Mouse (Mus musculus) common myeloid progenitor, adult 5-6 weeks (primary cell): ENCODE measurements at regions not wholly inside any gene's neighbourhood (a gene's known extent, or its start where the extent isn't known, plus 50 kb on each side); places are given as distances from the start of the nearest gene placed in this dataset.

ENCODE experiments used
- ATAC-seq: replicated peaks from 2 replicates; pipeline ENCODE4 v1.8.0; 2016; ENCODE audit warnings: low read depth, mild to moderate bottlenecking, moderate TSS enrichment, inconsistent platforms; ENCODE audit not compliant: poor library complexity, severe bottlenecking

DNA sequence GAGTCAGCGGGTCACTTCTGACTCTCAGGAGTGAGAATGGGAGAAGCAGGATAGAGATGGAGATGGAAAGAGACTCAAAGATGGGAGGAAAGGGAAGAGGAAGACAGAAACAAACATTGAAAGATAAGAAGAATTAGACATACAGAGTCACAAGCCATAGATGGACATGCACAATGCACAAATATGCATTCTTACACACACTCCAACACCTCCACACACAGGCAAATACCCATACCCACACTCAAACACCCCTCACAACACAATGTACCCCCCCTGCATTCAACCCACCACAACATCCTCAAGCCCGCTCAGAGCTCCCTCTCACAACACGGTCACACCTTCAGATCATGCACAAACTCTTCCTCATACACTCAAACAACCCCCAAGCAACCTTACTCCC is 251.4 kb upstream of the Wscd1 start:
- no peak for ATAC-seq

DNA sequence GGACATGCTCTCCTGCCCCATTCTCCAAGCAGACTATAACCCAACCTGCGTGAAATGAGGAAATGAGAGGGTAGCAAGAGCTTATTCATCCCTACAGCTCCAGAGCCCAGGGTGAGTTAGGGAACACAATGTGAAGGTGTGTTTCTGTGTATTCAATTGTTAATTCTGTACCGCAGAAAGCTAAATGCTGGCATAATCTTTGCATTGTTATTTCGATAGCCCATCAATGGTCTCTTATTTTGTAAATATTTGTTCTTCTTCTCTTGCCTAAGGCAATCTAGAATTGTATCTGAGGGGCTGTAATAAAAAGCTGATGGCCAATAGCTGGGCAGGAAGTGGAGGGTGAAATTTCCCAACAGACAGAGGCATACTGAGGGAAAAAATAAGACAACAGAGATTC is 247.6 kb upstream of the Wscd1 start:
- no peak for ATAC-seq

DNA sequence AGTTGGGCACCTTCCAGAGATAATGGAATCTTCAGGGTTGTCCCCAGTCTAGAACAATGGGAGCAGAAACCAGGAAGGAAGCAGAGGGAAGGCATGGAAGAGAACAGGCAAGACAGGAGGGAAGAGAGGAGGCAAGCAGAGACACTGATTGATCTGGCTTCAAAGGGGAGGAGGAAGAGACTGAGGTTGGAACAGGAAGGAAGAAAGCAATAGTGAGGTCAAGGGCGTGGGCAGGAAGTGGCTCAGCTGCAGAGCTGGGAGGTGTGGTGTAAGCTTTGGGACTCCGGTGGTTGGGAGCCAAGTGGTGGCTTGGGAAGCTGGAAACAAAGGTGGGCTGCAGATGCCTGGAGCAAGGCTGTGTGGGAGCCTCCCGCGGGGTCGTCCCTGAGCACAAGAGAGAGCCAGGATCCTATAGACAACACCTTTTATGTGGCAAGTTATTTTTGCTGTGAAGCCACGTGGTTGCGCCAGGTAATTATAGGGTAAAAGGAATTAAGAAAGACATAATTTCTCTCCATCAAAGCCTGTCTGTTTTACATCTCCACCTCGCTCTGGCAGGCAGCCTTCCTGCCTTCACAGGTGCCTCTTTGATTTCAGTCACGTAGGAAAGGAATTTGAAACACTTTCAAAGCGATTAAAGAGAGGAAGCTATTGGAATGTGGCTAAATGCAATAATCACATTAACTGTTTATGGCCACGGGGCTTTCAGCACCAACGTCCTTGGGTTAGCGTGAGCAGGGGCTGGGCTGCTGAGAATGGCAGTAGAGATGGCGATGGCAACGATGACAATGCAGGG is 237.3 kb upstream of the Wscd1 start:
- ATAC-seq, result no peak

DNA sequence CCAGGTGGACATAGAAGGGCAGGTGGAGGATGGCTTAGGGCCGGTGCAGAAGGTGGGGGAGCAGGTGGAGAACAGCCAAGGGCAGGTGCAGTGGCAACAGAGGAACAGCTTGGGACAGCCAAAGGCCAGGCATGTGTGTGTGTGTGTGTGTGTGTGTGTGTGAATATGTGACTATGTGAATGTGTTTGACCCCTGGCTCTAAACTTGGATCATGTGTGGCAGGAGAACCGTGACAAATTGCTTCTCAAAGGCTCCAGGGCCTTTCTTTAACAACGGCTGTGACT is 236.7 kb upstream of the Wscd1 start:
- ATAC-seq, result no peak

DNA sequence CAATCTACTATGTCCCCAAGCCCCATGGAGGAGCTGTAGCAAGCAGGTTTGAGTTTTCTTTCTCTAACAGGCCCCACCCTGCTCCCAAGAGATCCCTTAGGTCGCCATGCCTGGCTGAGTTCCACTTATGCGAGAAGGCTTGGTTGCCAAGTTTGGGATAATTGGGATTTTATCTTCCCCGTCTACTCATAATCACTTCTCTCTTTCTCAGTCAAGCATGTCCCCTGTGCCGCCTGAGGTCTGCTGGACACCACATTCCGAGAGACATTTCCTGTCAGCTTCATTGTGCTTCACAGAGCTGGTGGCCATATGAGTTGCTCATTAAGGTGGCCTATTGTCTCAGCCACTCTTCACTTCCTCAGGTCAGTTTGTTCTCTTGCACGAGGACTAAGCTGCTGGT is 234.5 kb upstream of the Wscd1 start:
- ATAC-seq, result no peak

DNA sequence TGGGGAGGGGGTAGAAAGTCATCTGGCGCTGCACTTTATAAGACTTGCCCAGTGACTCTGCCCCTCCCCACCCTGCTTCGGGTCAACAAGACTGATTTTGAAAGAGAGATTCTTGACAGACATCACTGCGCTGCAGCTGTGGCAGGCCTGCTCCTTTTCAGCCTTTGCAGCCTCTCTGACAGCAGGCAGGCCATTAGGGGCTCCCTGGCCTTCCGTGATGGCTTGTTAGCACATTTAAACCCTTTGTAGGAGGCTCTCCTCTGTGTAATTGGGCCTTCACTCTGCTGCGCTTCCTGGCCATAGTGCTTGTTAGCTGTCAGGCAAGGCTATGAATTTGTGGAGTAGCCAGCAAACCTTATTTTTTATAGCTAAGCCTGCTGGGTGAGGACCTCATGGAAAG is 232.3 kb upstream of the Wscd1 start:
- ATAC-seq, result no peak

DNA sequence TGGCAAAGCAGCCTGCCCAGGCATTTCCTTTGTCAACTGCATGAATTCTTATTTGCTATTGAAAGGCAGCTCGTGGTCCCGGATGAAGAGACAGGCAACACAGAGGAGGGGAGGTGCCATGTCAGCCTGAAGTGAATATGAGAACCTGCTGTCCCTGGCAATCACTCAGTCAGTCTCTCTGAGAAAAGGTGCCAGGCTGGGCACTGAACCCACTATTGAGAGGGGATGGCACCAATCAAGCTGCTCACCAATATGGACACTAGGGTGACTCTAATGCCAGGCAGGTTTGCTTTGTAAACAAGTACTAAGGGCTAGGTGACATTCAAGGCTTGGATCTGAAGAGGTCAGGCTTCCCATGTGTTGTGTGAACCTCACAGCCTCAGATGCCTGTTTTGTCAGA is 222.0 kb upstream of the Wscd1 start:
- ATAC-seq, result no peak

DNA sequence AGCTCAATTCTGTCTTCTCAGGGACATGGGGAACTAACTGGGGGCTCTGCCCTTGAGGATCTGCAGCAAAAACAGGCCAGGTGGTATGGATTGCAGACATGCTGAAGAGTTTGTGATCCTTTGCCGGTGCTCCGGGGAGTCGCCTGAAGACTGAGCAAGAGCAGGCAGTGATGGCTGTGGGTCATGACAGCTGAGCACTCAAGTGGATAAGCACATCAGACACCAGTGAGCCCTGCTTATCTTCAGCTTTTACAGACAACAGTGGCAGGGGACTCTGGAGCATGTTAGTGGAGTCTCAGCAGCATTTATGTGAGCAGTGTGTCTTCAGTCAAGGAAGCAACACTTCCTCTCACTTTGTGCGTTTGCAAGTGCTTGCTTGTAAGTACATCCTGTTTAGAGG is 221.1 kb upstream of the Wscd1 start:
- no peak for ATAC-seq

DNA sequence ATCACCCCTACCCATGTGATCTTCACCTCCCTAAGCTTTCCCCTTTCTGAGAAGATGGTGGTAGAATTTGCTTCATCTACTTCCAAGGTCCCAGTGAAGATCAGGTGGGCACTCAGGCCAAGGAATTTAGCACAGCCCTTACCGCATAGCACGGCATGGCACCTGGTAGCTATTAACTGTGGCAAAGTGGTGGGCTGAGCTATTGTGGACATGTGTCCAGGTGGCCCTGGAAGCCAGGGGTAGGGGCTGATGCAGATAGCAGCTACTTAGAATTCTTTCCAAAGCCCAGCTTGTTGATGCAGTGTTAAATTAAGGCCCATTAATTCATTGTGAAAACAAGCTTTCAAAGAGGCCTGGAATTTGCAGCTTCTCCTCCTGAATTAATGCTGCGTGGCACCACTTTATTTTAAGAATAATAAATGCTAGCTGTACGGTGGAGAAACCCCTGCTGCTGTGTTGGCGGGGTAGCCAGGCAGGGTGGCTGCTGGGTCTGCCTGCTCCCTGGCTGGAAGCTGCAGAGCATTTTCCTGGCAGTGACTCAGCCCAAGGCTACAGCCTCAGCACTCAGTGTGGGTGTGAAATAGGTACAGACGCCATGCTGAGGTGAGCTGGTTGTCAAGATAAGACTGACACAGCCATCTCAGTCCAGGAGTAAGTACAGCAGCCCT is 208.4 kb upstream of the Wscd1 start:
- ATAC-seq, result no peak

DNA sequence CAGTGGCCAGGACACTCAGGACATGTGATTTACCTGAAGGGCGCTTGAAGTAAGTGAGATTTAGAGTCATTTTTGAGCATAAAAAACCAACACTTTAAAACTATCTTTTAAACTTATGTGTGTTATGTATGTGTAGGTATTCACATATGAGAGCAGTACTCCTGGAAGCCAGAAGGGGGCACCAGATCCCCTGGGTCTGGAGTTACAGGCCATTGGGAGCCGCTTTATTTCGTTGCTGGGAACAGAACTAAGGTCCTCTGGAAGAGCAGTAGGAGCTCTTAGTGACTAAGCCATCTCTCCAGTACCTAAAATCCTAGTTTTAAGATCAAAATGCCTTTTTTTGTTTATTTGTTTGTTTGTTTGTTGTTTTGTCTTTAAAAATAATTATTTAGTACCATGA is 192.3 kb upstream of the Wscd1 start:
- no peak for ATAC-seq

DNA sequence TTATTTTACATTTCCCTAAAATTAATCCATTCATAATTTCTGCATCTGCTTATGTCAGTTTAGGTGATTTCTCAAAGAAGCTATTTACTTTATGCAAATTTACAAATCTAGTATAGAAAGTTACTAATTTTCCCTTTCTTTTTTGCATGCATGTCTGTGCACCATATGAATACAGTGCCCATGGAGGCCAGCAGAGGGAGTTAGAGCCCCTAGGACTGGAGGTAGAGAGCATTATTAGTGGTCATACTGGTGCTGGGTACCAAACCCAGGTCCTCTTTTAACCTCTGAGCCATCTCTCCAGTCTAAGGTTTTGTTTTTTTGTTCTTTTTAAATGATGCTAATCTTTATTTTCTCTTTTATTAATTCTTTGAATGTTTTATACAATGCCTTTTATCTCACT is 184.9 kb upstream of the Wscd1 start:
- ATAC-seq, result no peak

DNA sequence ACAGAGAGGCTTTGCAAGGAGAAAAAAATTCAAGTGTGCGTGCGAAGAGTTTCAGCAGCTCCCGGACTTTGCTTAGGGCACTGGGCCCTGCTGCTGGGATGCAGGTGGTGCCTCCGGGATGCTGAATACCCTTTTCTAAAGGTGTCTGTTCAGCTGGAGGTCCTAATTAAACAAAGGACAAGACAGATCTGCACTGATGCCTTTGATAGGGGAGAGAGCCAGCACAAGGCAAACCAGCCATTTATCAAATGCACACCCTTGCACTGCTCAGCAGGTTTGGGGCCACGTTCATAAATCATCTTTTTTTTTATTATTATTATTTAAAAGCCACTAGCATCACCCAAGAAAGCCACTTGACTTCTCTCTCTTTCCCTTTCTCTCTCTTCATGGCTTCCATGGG is 172.9 kb upstream of the Wscd1 start:
- ATAC-seq, result no peak

DNA sequence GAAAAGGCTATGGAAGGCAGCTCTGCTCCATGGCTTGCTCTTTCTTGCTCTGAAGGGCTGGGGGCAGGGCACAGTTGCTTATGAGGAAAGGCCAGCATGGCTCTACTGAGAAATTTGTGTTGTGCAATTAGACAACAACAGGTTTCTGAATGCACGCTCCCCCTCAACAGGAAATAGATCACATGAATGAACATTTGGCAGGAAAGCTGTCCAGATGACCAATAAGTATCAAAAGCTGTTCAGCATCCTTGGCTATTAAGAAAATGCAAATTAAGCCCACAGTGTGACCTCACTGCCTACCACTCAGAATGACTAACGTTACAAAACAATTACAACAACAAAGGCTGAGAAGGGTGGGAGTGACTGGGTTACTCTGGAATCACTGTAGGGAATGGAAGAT is 167.9 kb upstream of the Wscd1 start:
- ATAC-seq, result no peak

DNA sequence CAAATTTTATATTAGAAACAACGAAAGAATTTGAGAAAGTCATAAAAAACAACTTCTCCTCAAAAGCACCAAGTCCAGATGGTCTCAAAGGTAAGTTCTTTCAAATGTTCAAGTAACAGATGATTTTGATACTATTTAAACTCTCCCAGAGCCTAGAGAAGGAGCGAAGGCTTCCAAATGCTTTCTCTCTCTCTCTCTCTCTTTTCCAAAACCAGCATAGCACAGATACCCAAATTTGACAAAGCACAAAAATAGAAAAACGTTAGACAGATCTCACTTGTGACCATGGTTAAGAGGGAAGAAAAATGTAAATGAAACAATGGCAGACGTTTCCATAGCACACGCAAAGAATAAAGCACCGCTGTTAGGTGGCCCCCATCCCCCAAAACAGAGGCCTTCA is 158.7 kb upstream of the Wscd1 start:
- no peak for ATAC-seq

DNA sequence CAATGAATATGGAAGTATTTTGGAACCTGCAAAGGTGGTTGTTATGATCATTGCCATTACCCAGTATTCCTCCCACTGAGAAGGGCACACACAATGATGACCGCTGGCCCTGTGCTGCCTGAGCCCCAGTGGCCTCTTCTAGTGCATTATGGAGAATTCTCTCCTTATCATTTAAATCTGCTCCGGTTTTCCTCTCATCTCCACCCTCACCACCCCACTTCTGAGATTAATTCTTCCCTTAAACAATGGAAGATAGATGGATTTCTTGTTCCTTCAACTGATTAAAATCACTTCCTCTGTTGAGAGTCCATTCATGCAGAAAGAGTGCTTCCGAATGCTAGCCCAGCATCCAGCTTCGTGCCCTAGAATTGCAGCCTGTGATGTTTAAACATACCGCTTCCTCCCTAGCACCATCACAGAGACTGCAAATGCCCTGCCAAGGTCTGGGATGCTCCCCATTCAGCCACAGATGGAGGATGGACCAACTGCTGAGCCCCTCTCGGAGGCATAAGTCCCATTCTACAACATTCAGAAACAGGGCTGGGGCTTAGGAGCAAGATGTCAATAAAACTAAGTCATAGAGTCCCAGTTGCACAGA is 155.4 kb upstream of the Wscd1 start:
- no peak for ATAC-seq

DNA sequence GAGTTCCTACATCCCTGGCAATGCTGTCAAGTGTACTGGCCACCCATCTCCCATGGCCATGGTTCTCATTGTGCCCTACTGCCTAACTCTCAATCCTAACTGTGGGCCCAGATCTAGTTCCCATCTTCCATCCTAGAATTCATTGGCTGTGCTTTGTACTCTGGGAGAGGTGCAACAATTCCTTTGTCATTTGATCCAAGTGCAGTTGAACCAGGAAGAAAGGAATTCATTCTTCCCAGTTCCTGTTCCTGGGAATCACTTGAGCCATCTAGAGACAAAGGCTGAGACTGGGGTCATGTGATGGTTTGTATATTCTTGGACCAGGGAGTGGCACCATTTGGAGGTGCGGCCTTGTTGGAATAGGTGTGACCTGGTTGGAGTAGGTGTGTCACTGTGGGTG is 152.0 kb upstream of the Wscd1 start:
- no peak for ATAC-seq

DNA sequence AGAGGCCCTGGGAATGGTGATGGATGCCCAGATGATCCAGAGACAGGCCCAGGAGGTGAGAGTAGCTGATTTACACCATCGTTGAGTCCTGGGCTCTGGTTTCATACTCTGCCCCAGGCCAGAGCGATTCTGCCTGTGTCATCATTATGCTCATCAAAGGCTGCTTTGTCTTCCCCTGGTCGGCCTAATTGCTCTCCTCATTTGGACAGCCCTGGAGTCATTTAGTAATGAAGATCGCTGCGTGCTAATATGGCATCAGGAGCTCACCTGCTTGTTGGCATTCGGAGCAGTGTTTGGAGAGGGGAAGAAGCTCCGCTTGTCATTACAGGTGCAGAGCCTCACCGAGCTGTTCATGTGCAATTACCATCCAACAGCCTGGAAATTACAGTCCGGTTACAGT is 138.9 kb upstream of the Wscd1 start:
- ATAC-seq, result no peak

DNA sequence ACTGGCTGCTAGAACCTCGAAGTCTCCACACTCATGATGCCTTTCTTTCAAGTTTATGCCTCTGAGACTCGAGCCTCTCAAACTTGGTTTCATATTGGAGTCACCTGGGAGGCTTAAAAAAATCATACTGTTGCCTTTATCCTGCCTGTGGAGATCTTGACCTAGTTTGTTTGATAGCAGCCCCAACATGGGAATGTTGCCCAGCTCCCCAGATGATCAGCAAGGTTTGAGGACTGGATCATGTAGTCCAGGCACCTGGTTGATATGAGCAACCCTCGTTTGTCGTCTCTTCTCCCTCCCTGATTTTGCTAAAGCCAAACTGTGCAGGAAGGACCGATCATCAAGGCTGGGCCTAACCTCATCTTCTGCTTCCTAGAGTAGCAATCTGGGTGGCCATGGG is 134.2 kb upstream of the Wscd1 start:
- no peak for ATAC-seq

DNA sequence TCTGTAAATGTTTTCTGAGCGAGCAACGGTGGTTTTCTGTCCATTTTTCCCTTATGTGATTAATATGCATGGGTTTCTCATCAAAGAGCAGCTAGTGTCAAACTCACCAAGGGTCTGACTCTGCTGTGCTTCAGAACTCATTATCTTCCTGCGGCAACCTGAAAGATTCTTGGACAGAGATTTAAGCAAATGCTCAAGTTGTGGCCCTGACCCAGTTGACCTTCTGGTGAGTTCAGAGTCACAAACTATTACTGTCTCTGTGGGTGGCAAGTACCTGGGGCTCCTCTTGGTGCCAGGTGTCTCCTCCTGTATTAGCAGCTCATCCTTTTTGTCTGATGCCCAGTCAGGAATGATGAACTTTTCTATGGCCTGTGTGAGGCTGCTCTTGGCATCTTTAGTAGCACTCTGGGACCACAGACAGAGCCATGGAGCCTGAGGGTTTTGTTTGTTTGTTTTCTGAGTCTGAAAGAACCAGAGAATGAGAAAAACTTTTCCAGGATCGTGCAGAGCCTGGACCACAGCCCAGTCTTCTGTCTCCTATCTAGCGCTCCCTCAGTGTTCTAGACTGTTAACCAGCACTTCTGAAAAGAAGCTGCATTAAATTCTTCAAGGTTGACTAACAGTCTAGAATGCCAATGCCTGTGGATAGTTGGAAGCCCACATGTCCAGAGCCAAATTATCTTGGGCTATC is 124.1 kb upstream of the Wscd1 start:
- ATAC-seq, result no peak

DNA sequence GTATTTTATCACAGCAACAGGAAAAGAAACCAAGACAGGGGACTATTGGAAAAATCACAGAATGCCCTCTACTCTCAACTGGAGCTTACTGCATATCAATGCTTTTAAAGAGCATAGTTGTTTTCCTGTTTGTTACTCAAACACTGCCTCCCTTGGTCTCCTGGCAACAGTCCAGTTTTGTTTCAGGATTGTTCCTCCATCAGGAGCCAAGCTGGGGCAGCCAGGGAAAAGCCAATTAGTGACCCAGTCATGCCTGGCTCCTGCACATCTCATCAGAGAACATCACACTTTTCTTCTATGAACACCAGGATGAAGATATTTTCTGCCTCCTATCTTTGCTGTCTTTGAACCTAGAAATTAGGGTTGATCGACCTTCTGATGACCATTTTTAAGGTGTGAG is 113.6 kb upstream of the Wscd1 start:
- no peak for ATAC-seq

DNA sequence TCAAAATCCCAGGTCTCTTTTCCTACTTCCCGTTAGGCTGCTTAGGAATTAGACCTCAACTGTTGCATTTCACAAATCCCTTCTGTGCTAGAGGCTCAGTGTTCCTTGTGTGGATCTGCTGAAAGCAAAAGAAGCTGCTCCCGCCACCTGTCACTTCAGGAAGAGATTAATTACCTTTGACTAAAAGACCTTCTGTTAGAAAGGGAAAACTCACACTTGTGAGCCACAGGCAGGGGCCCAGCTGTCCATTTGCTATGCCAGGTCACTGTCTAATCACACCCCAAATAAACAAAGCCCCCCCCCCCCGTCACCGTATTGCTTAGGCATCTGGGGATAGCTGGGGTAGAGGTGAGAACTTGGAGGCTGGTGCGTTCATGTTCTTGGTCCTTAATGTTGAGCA is 112.9 kb upstream of the Wscd1 start:
- no peak for ATAC-seq
